Mouse (Mus musculus): ENCODE data around the gene Pbp2. TPM values are rescaled to one million over a fixed set of nuclear protein-coding genes. Genes with fewer than 3 reads are reported as not detected.
A peak's percentile ranks its signal among the peaks of the same experiment; 100 is the strongest.

Pbp2 gene
- polyA plus RNA-seq, 1 experiment, result not detected

GRCm38 (mm10) chr6:135333994-135334651 is 23.9 kb upstream of the Pbp2 start:
- TF ChIP-seq POLR2A (IDR thresholded peaks at IDR 0.05; ENCODE audit: borderline replicate concordance, insufficient read depth, low read length), result no peak
- TF ChIP-seq CTCF (IDR thresholded peaks at IDR 0.05; ENCODE audit: borderline replicate concordance, insufficient read depth, low read depth, low read length), result no peak
- WGBS, result 71% methylated on average over 5 of the region's 5 CpGs
- no peak overlapping the region for H3K27ac ChIP-seq (ENCODE audit: insufficient read depth, low read length)
- DNase-seq, result no peak
- H3K4me3 ChIP-seq (replicated peaks; ENCODE audit: insufficient read depth, low read depth, low read length), result no peak overlapping the region
- H3K27me3 ChIP-seq (ENCODE audit: control insufficient read depth, insufficient read depth, low read length), result no peaks in the 10 kb centered on the region; the same call in 1 of the 2 replicates
- no peaks in the 10 kb centered on the region for H3K4me1 ChIP-seq (ENCODE audit: control insufficient read depth, insufficient read depth, low read length)

DNA sequence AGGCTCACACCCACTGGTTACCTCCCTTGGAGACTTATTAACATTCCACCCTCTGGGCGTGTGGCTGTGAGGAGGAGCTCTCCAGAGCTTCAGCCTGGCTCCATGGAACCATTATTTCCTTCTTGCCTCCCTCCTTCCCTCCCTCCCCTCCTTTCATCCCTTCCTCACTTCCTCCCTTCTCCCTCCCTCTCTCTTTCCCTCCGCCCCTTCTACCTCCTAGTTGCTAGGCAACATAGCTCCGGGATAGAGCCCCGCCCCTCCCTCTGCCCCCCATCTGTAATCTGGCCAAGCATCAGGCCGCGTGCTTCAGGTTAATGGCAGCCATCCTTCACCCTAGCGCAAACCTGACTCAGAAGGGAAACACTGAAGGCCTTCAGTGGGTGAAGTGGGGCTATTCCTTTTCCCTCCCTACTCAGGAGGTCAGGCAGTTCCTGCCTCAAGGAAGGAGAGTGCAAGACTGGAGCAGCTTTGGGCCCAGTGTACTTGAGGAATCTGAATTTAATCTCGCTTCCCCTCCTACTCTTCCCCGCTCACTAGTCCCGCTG is 22.6 kb upstream of the Pbp2 start:
- no peak for DNase-seq
- WGBS, result 38% methylated on average over 10 of the region's 10 CpGs
- Histone ChIP-seq H3K27ac (ENCODE audit: insufficient read depth, low read length) (no peak overlapping the region), H3K4me3 (replicated peaks; ENCODE audit: insufficient read depth, low read depth, low read length) (no peak overlapping the region), H3K27me3 (ENCODE audit: control insufficient read depth, insufficient read depth, low read length) (no peaks in the 10 kb centered on the region; the same call in 1 of the 2 replicates), H3K4me1 (ENCODE audit: control insufficient read depth, insufficient read depth, low read length) (no peaks in the 10 kb centered on the region)
- TF ChIP-seq CTCF (IDR thresholded peaks at IDR 0.05; ENCODE audit: borderline replicate concordance, insufficient read depth, low read depth, low read length) (no peak), POLR2A (IDR thresholded peaks at IDR 0.05; ENCODE audit: borderline replicate concordance, insufficient read depth, low read length) (no peak)

GRCm38 (mm10) chr6:135331916-135332315 is 21.7 kb upstream of the Pbp2 start:
- no peaks in the 10 kb centered on the region for H3K4me1 ChIP-seq (ENCODE audit: control insufficient read depth, insufficient read depth, low read length)
- no peaks in the 10 kb centered on the region; the same call in 1 of the 2 replicates for H3K27me3 ChIP-seq (ENCODE audit: control insufficient read depth, insufficient read depth, low read length)
- TF ChIP-seq POLR2A (IDR thresholded peaks at IDR 0.05; ENCODE audit: borderline replicate concordance, insufficient read depth, low read length), result no peak
- no peak for TF ChIP-seq CTCF (IDR thresholded peaks at IDR 0.05; ENCODE audit: borderline replicate concordance, insufficient read depth, low read depth, low read length)
- no peak overlapping the region for H3K27ac ChIP-seq (ENCODE audit: insufficient read depth, low read length)
- H3K4me3 ChIP-seq (replicated peaks; ENCODE audit: insufficient read depth, low read depth, low read length), result no peak overlapping the region
- 52% methylated on average over 4 of the region's 4 CpGs for WGBS
- DNase-seq, result no peak

GRCm38 (mm10) chr6:135326847-135327246 is 16.6 kb upstream of the Pbp2 start:
- Histone ChIP-seq H3K27ac (ENCODE audit: insufficient read depth, low read length) (no peak overlapping the region), H3K27me3 (ENCODE audit: control insufficient read depth, insufficient read depth, low read length) (no peaks in the 10 kb centered on the region), H3K4me3 (replicated peaks; ENCODE audit: insufficient read depth, low read depth, low read length) (no peak overlapping the region), H3K4me1 (ENCODE audit: control insufficient read depth, insufficient read depth, low read length) (peaks cover 3% of the 10 kb centered on the region; the same call in 1 of the 2 replicates)
- TF ChIP-seq CTCF (IDR thresholded peaks at IDR 0.05; ENCODE audit: borderline replicate concordance, insufficient read depth, low read depth, low read length), result no peak
- TF ChIP-seq POLR2A (IDR thresholded peaks at IDR 0.05; ENCODE audit: borderline replicate concordance, insufficient read depth, low read length), result no peak
- no peak for DNase-seq
- whole genome bisulfite sequencing, result 94% methylated on average over 7 of the region's 7 CpGs

DNA sequence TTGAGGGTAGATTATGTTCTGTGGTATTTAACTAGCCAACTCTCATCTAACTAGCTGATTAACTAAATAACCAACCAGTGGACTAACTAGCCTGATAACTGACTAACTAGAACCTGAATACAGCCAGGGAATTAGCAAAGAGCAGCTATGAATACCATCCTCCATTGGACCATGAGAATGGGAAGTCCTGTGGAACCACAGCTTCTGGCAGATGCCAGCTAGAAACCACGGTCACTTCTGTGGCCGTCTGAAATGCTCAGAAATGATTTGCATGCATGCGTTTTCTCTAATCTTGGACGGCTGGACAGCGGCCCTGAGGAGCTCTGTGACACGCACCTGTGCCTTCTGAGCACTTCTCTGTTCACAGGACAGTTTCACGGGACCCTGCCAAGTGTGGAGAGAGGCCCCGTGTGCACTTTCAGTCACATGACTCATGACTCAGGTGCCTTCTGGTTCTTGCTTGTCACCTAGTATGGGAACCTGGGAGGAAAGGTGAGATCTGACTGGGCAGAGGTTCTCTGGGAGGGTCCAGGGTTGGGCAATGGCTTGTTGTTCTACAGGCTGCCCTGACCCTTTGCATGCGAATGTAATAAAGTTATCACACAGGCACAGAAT is 14.6 kb upstream of the Pbp2 start:
- no peak for TF ChIP-seq CTCF (IDR thresholded peaks at IDR 0.05; ENCODE audit: borderline replicate concordance, insufficient read depth, low read depth, low read length)
- no peak for TF ChIP-seq POLR2A (IDR thresholded peaks at IDR 0.05; ENCODE audit: borderline replicate concordance, insufficient read depth, low read length)
- DNase-seq, result no peak
- WGBS, result 60% methylated on average over 9 of the region's 9 CpGs
- Histone ChIP-seq H3K27me3 (ENCODE audit: control insufficient read depth, insufficient read depth, low read length) (no peaks in the 10 kb centered on the region), H3K4me3 (replicated peaks; ENCODE audit: insufficient read depth, low read depth, low read length) (no peak overlapping the region), H3K27ac (ENCODE audit: insufficient read depth, low read length) (no peak overlapping the region), H3K4me1 (ENCODE audit: control insufficient read depth, insufficient read depth, low read length) (peaks cover 3% of the 10 kb centered on the region; the same call in 1 of the 2 replicates)

GRCm38 (mm10) chr6:135324111-135324510 is 13.9 kb upstream of the Pbp2 start:
- no peak overlapping the region for H3K4me3 ChIP-seq (replicated peaks; ENCODE audit: insufficient read depth, low read depth, low read length)
- no peak overlapping the region for H3K27ac ChIP-seq (ENCODE audit: insufficient read depth, low read length)
- TF ChIP-seq POLR2A (IDR thresholded peaks at IDR 0.05; ENCODE audit: borderline replicate concordance, insufficient read depth, low read length), result no peak
- TF ChIP-seq CTCF (IDR thresholded peaks at IDR 0.05; ENCODE audit: borderline replicate concordance, insufficient read depth, low read depth, low read length), result no peak
- WGBS, result 78% methylated on average over 3 of the region's 3 CpGs
- H3K27me3 ChIP-seq (ENCODE audit: control insufficient read depth, insufficient read depth, low read length), result no peaks in the 10 kb centered on the region
- no peak for DNase-seq
- peaks cover 3% of the 10 kb centered on the region; the same call in 1 of the 2 replicates for H3K4me1 ChIP-seq (ENCODE audit: control insufficient read depth, insufficient read depth, low read length)

GRCm38 (mm10) chr6:135323311-135323982 is 13.2 kb upstream of the Pbp2 start:
- TF ChIP-seq POLR2A (IDR thresholded peaks at IDR 0.05; ENCODE audit: borderline replicate concordance, insufficient read depth, low read length) (no peak), CTCF (IDR thresholded peaks at IDR 0.05; ENCODE audit: borderline replicate concordance, insufficient read depth, low read depth, low read length) (no peak)
- Histone ChIP-seq H3K4me1 (ENCODE audit: control insufficient read depth, insufficient read depth, low read length) (peaks cover 3% of the 10 kb centered on the region; the same call in 1 of the 2 replicates), H3K4me3 (replicated peaks; ENCODE audit: insufficient read depth, low read depth, low read length) (peak overlapping the region; percentile 20), H3K27me3 (ENCODE audit: control insufficient read depth, insufficient read depth, low read length) (no peaks in the 10 kb centered on the region), H3K27ac (ENCODE audit: insufficient read depth, low read length) (no peak overlapping the region)
- WGBS, result 7% methylated on average over 16 of the region's 16 CpGs
- peak; percentile 44 to 53 for DNase-seq

All from cerebellum, adult 2 months (tissue).